Mouse (Mus musculus): Measurements from ENCODE around the gene Pigk.

DNA sequence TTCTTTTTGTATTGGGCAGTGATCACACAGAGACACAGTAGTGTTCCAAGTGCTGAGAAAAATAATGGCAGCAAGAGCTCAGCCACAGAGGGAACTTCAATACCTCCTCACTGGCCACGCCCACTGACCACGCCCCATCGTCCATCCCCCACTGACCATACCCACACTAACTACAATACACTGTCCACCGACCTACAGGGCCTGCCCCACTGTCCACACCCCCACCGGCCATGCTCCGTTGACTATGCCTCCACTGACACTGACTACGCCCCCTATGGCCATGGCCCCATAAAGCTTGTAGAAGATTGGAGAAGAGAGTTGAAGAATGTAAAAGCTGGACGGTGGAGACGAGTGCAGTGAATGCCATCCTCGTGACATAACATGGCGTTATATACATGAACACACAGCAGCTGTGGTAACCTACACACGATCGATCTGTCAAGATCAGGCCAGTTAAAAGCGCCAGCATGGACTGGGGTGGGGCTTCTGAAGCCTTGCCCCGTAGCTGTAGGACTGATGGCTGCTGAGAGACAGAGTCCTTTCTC, 235.4 kb downstream of the Pigk start:
- TF ChIP-seq CTCF (IDR thresholded peaks at IDR 0.05; ENCODE audit: extremely low read depth, insufficient read depth, insufficient read length, insufficient replicate concordance) = no peak
- no peak for TF ChIP-seq POLR2A (IDR thresholded peaks at IDR 0.05; ENCODE audit: low read depth, low read length)

Measured in spleen, adult 2 months (tissue).